Mouse (Mus musculus) neural tube, embryonic 15.5 days (tissue): ENCODE data around the gene St3gal6. TPM values are rescaled to one million over a fixed set of nuclear protein-coding genes. Genes with fewer than 3 reads are reported as not detected.
A peak's percentile ranks its signal among the peaks of the same experiment; 100 is the strongest.

Experiments used
- ATAC-seq: fragments of 200-750 bp; cut with Nextera tagmentation; 2 replicates; pipeline ENCODE4 v1.8.0; 2017; ENCODE audit warnings: mild to moderate bottlenecking, moderate TSS enrichment, moderate library complexity; ENCODE audit not compliant: low FRiP score
- H3K27ac ChIP-seq: fragments of 300-500 bp; sonication (generic); replicated peaks from 2 replicates; pipeline ENCODE4 v1.5.1; 2015; ENCODE audit warnings: mild to moderate bottlenecking, inconsistent platforms
- H3K27me3 ChIP-seq: fragments of 300-500 bp; sonication (generic); replicated peaks from 2 replicates; pipeline ENCODE4 v1.6.1; 2015; ENCODE audit warnings: inconsistent platforms
- H3K36me3 ChIP-seq: fragments of 300-500 bp; sonication (generic); 2 replicates; pipeline ENCODE4 v1.6.1; 2015; ENCODE audit warnings: inconsistent platforms
- H3K4me1 ChIP-seq: fragments of 300-500 bp; sonication (generic); 2 replicates; pipeline ENCODE4 v1.6.1; 2015; ENCODE audit warnings: inconsistent platforms
- H3K4me2 ChIP-seq: fragments of 300-500 bp; sonication (generic); 2 replicates; pipeline ENCODE4 v1.6.1; 2015; ENCODE audit warnings: inconsistent platforms, mild to moderate bottlenecking, moderate library complexity
- H3K4me3 ChIP-seq: fragments of 300-500 bp; sonication (generic); replicated peaks from 2 replicates; pipeline ENCODE4 v1.5.1; 2015; ENCODE audit warnings: mild to moderate bottlenecking, inconsistent platforms
- H3K9ac ChIP-seq: fragments of 300-500 bp; sonication (generic); replicated peaks from 2 replicates; pipeline ENCODE4 v1.6.1; 2015; ENCODE audit warnings: mild to moderate bottlenecking, inconsistent platforms
- H3K9me3 ChIP-seq: fragments of 300-500 bp; sonication (generic); replicated peaks from 2 replicates; pipeline ENCODE4 v1.6.1; 2016; ENCODE audit warnings: inconsistent platforms
- WGBS: fragments of 180-500 bp; shearing (Covaris S2); methylation state at CpG from one replicate; pipeline ENCODE4 v1.1.7; 2015; ENCODE audit warnings: mixed read lengths; 5-methylcytosine and 5-hydroxymethylcytosine counted together
- polyA plus RNA-seq: library from polyadenylated mRNA; unstranded; fragments of >200 nt; fragmentation: Nextera tagmentation; extraction: Ambion mirVana; gene quantifications from 2 replicates; pipeline ENCODE4 v1.2.1, GENCODE M21; 2015

St3gal6 gene
- polyA plus RNA-seq, 1 experiment from 2014 or later = 12.1 TPM

DNA sequence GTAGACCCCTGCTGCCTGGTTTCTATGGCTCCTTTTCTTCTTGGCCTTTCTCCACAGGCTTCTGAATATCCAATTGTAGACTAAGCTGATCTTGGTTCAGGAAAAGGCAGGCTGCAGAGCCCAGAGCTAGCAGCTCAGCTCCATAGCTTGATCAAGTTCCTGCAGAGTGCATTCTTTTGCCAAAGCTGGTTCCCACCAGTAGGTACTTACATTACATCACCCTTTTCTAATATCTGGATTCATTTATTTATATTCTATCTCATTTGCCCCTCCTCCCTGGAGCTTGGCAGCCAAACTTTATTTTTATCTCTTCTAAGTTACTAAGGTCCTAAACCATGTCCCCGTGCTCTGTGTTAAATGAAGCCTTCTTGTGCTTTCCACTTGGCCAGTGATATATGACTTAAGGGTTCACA, 24.9 kb downstream of the St3gal6 start:
- Histone ChIP-seq H3K36me3 (no peaks in the 10 kb centered on the region), H3K9me3 (no peaks in the 10 kb centered on the region), H3K4me3 (no peak overlapping the region), H3K27me3 (no peaks in the 10 kb centered on the region), H3K9ac (no peak overlapping the region), H3K4me1 (no peaks in the 10 kb centered on the region; the same call in 1 of the 2 replicates), H3K4me2 (no peak overlapping the region), H3K27ac (peak overlapping the region; percentile 60; the same call in 1 of the 2 replicates)
- no peak for ATAC-seq
- WGBS = 58% methylated on average over 1 of the region's 1 CpGs

DNA sequence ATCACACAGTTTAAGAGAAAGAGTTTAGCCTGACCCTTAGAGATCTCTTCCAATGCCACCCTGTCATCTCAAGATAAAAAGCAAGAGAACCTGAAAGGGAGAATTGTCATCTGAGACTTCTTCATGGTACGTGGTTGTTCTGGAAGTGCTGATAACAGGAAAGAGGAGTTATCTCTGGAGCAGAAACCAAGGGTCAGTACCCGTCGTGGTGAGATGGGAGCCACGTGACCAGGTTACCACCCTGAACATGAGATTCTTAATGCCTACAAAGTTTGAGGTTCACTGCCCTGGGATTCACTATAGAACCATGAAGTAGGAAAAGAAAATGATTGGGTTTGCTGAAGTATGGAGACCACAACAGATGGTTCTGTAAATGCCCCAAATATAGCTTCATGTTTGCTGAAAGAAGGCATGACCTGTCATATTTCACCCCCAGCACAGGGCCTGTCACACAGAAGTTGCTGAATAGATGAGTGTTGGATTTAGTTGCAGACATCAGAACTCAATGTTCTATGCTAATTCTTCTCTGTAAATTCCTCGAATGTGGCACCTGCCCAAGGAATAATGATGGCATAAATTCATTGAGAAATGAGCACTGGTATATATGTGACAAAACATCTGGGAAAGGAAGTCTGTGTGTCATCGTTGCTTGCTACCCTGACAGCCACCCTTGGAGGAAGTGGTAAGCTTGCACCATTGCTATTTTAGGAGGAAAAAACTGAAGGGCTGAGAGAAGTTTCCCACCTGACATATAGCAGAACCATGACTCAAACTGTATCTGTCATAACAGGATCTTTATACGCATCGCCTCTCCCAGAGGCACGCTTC, 25.9 kb downstream of the St3gal6 start:
- H3K27ac ChIP-seq = peak overlapping the region; percentile 43; the same call in 1 of the 2 replicates
- 86% methylated on average over 9 of the region's 9 CpGs for WGBS
- no peaks in the 10 kb centered on the region for H3K9me3 ChIP-seq

DNA sequence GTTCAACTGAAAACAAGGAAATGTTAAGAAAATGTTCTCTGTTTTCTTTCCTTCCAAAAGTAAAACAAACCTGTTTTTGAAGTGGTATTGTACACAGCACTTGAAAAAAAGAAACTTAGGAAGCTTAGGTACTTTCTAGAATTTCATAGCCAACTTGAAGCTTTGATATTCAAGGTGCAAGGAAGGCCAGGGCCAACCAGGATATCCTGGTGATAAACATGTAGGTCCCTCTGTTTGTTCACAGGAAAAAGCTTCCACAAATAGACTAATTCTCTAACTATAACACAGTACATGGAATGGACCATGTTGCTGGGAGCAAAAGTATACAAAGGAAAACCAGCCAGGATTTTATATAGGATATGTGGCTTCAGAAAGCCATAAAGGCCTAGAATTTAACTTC, 27.3 kb downstream of the St3gal6 start:
- no peaks in the 10 kb centered on the region for H3K27me3 ChIP-seq
- no peaks in the 10 kb centered on the region; the same call in 1 of the 2 replicates for H3K4me1 ChIP-seq
- H3K27ac ChIP-seq = no peak overlapping the region
- no peak overlapping the region for H3K4me3 ChIP-seq
- H3K9me3 ChIP-seq = no peaks in the 10 kb centered on the region
- H3K36me3 ChIP-seq = no peaks in the 10 kb centered on the region
- H3K4me2 ChIP-seq = no peak overlapping the region
- no peak overlapping the region for H3K9ac ChIP-seq
- no peak for ATAC-seq

More for the DNA sequence above, 25.9 kb downstream of the St3gal6 start:
- Histone ChIP-seq H3K4me2 (no peak overlapping the region), H3K4me1 (no peaks in the 10 kb centered on the region; the same call in 1 of the 2 replicates), H3K27me3 (no peaks in the 10 kb centered on the region), H3K36me3 (no peaks in the 10 kb centered on the region), H3K4me3 (no peak overlapping the region), H3K9ac (no peak overlapping the region)
- no peak for ATAC-seq

DNA sequence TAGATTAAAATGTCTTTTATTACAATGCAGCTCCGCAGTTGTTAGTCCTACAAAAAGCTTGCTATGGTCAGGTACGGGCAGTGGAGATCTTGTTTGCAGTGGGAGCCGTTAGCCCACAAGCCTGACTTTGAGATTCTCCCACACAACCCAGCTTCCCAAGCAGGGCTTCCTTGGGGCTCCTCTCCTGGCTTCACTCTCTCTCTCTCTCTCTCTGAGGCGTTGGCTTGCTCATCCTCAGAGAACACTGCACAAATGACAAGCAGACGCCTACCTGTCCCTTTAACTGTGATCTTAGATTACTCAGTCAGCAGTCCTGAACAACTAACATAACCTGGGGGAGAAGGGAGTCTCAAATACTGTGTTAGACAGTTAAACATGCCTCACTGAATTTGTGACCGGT, 36.2 kb downstream of the St3gal6 start:
- H3K4me2 ChIP-seq = no peak overlapping the region
- no peak overlapping the region for H3K9ac ChIP-seq
- no peak for ATAC-seq
- no peak overlapping the region for H3K27ac ChIP-seq
- H3K36me3 ChIP-seq = no peaks in the 10 kb centered on the region
- H3K4me1 ChIP-seq = no peaks in the 10 kb centered on the region
- 87% methylated on average over 6 of the region's 6 CpGs for WGBS
- H3K27me3 ChIP-seq = no peaks in the 10 kb centered on the region
- no peaks in the 10 kb centered on the region for H3K9me3 ChIP-seq
- no peak overlapping the region for H3K4me3 ChIP-seq

DNA sequence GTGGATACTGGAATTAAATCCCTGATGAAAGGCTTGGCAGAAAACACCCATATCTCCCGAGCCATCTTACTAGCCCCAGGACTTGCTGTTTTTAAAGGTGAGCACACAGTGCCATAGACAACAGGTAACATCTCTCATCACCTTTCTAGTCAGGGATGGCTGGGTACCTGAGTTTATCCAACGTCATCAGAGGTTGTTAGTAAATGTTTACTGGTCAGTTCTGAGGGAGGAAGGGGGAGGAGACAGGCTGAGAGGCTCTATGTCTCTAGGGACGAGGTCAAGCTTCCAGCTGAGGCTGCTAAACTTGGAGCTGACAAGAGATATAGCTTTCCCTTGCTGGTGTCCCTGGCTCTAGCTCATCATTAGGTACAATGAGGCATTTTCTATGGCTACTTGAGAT, 41.7 kb downstream of the St3gal6 start:
- Histone ChIP-seq H3K9me3 (no peaks in the 10 kb centered on the region), H3K4me3 (no peak overlapping the region), H3K4me1 (no peaks in the 10 kb centered on the region), H3K36me3 (peaks cover 5% of the 10 kb centered on the region), H3K27me3 (no peaks in the 10 kb centered on the region), H3K4me2 (no peak overlapping the region), H3K9ac (no peak overlapping the region), H3K27ac (no peak overlapping the region)
- 66% methylated on average over 3 of the region's 3 CpGs for WGBS
- ATAC-seq = no peak

DNA sequence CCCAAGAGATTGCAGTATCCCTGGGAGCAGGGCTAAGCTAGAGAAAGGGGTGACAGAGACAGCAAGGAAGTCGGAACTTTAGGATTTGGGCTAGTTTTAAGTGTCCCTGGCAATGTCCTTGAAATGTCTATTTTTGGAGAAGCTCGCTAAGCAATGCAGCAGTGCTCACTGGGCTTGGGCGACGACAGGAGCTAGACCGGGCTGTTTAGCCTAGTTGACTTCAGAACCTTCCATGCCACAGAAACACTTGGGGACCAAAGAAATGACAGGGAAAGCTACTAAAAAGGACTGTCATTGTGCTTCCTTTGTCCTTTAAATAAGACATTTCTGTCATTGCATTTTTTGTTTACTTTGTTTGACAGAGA, 42.2 kb downstream of the St3gal6 start:
- Histone ChIP-seq H3K9me3 (no peaks in the 10 kb centered on the region), H3K36me3 (peaks cover 5% of the 10 kb centered on the region), H3K4me3 (no peak overlapping the region), H3K4me1 (no peaks in the 10 kb centered on the region), H3K27ac (no peak overlapping the region), H3K27me3 (no peaks in the 10 kb centered on the region), H3K9ac (no peak overlapping the region), H3K4me2 (no peak overlapping the region)
- 94% methylated on average over 5 of the region's 5 CpGs for WGBS
- ATAC-seq = no peak

DNA sequence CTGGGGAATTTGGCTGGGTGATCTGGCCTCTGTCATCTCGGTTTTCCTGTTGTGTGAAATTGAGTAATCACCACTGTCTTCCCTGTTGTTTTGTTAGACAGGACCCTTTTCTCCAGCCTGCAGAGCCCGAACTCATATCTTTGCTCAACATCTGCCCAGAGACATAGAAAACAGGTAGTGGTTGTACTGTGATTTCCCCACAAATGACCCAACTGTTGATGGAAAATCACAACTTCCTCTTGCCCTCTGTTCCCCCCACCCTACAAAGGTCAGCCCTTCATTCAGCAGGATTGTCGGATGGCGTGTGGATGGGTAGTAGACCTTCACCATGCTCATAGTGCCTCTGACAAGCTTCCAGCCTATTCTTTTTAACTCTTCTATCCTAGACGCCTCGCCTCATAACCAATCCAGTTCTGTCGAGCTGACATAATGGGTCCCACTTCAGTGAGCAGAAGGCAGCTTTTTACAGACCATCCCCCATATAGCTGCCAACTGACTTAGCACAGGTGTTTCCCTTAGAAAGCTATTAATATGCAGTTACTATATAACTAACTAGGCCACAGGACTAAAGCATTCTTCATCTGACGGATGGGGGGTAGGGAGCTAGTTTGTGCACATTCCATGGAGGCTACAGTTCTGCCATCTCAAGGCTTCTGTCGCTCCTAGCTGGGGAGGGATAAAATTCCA, 42.7 kb downstream of the St3gal6 start:
- H3K9me3 ChIP-seq = no peaks in the 10 kb centered on the region
- H3K4me1 ChIP-seq = no peaks in the 10 kb centered on the region
- no peak overlapping the region for H3K27ac ChIP-seq
- ATAC-seq = no peak
- 82% methylated on average over 9 of the region's 9 CpGs for WGBS
- no peaks in the 10 kb centered on the region for H3K27me3 ChIP-seq
- peaks cover 5% of the 10 kb centered on the region for H3K36me3 ChIP-seq
- H3K4me2 ChIP-seq = no peak overlapping the region
- no peak overlapping the region for H3K9ac ChIP-seq
- no peak overlapping the region for H3K4me3 ChIP-seq

DNA sequence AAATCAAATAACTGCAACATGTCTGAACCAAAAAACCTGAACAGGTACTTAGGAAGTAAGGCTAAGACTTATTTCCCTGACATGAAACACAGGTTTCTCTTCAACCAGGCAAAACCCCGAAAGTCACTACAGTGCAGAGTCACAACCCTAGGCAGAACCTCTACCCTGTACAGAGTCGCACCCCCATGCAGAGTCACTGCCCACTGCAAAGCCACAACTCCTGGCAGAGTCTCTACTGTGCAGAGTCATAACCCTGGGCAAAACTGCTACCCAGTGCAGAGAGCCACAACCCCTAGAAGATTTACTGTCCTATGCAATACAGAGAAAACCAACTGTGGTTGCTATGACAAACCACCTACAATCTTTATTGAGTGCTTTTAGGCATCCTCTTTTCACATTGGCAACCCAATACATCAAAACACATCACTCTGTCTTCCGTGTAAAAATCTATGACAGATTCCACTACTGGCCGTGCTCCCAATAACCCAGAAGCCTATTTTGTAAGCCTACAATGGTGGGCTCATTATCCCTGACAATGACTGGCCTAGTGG, 44.1 kb downstream of the St3gal6 start:
- Histone ChIP-seq H3K9me3 (no peaks in the 10 kb centered on the region), H3K4me2 (no peak overlapping the region), H3K9ac (no peak overlapping the region), H3K27me3 (no peaks in the 10 kb centered on the region), H3K36me3 (peaks cover 5% of the 10 kb centered on the region), H3K27ac (no peak overlapping the region), H3K4me3 (no peak overlapping the region), H3K4me1 (no peaks in the 10 kb centered on the region)
- ATAC-seq = no peak
- WGBS = 84% methylated on average over 4 of the region's 4 CpGs

DNA sequence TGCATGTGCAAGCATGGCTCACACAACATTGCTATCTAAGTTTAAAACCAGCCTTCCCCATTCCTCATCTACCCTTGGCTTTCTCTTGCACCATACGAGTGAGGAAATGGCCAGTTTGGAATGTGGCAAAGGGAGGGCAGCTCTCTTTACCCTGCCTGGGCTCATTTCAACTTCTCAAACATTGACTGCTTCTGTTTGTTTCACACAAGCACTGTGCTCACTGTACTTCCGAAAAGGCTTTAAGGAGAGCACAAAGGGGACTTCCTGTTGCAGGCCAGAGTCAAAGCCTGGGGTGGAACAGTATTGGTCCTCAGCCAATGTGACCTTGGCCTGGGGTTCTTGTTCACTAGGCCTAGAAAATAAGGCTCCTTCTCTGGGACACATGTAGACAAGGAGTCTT, 47.7 kb downstream of the St3gal6 start:
- no peak for ATAC-seq
- Histone ChIP-seq H3K4me3 (no peak overlapping the region), H3K9me3 (no peaks in the 10 kb centered on the region), H3K27ac (no peak overlapping the region), H3K4me2 (no peak overlapping the region), H3K9ac (no peak overlapping the region), H3K36me3 (peaks cover 10% of the 10 kb centered on the region), H3K4me1 (no peaks in the 10 kb centered on the region), H3K27me3 (no peaks in the 10 kb centered on the region)
- 63% methylated on average over 2 of the region's 2 CpGs for WGBS

DNA sequence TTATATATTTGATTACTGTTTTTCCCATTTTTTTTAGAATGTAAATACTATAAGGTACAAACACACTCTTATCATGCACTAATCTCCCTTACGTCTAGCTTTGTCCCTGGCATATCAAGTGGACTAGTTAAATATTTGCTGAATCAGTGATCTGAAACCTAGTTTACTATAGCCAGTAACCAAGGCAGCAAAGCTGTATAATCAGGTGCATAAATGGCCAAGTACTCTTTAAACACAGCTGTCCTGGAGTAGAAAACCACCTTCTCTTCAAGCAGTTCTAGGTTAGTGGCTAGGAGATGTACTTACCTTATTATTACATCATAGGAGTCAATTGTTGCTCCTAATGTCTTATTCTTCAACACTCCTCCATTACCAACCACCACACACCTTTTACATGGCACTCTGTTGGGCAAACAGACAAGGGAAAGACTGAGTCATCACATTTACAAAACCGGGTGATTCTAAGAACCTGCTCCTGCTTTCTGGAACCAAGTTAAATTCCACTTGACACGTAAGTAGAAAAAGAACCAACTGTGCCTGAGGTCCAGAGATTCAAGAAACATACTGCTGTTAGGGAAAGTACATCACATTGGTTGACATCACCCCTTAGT, 48.4 kb downstream of the St3gal6 start:
- no peak for ATAC-seq
- H3K4me3 ChIP-seq = no peak overlapping the region
- no peak overlapping the region for H3K27ac ChIP-seq
- H3K9me3 ChIP-seq = no peaks in the 10 kb centered on the region
- 88% methylated on average over 3 of the region's 3 CpGs for WGBS
- no peaks in the 10 kb centered on the region for H3K27me3 ChIP-seq
- no peaks in the 10 kb centered on the region for H3K4me1 ChIP-seq
- peaks cover 10% of the 10 kb centered on the region for H3K36me3 ChIP-seq
- H3K4me2 ChIP-seq = no peak overlapping the region
- no peak overlapping the region for H3K9ac ChIP-seq

DNA sequence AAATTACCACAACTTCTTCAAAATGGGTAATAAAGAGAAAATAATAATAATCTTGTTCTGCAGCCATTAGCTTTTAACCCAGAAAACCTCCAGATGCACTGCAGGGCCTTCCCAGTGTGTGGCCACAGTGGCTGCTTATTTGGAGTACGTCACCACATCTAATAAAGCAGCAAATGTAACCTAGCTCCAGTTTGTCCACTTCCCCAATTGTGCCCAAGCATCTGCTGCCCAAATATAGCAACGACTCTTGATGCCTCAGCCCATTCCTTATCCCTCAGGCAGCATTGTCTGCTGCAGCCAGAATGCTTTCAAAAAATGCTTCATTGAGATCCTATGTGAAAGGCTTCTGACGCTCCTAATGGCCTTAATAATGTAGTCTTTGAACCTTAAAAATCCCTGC, 49.2 kb downstream of the St3gal6 start:
- Histone ChIP-seq H3K27ac (no peak overlapping the region), H3K9ac (no peak overlapping the region), H3K27me3 (no peaks in the 10 kb centered on the region), H3K9me3 (no peaks in the 10 kb centered on the region), H3K4me2 (no peak overlapping the region), H3K36me3 (peaks cover 10% of the 10 kb centered on the region), H3K4me1 (no peaks in the 10 kb centered on the region), H3K4me3 (no peak overlapping the region)
- WGBS = 49% methylated on average over 3 of the region's 3 CpGs
- no peak for ATAC-seq
